Mouse (Mus musculus): ENCODE measurements around the gene Sh3gl3.

- TF ChIP-seq CHD2 (IDR thresholded peaks at IDR 0.05; ENCODE audit: low read depth, low read length) (no peak), ZNF384 (IDR thresholded peaks at IDR 0.05; ENCODE audit: low read depth, low read length) (no peak), HCFC1 (IDR thresholded peaks at IDR 0.05; ENCODE audit: borderline replicate concordance, insufficient read depth, low read length) (no peak), ZC3H11A (IDR thresholded peaks at IDR 0.05; ENCODE audit: borderline replicate concordance, low read depth, low read length) (no peak), MAFK (IDR thresholded peaks at IDR 0.05; ENCODE audit: insufficient read depth, low read depth, low read length) (no peak)
Measured at GRCm38 (mm10) chr7:82240424-82241240, 67.0 kb downstream of the Sh3gl3 start.

All from ES-E14 (cell line).